Mouse (Mus musculus) cerebellum, adult 2 months (tissue): ENCODE results near the gene Tal1. TPM values are rescaled to one million over a fixed set of nuclear protein-coding genes. Genes with fewer than 3 reads are reported as not detected.

Source experiments
- DNase-seq, 2 experiments: peaks; one replicate each; pipeline ENCODE4 v3.0.0; 2021
- H3K27ac ChIP-seq: fragments of 200-500 bp; 2 replicates; pipeline ENCODE4 v1.5.1; 2012; ENCODE audit warnings: low read length, control low read depth, inconsistent platforms; ENCODE audit not compliant: insufficient read depth
- H3K27me3 ChIP-seq: fragments of 200-500 bp; 2 replicates; pipeline ENCODE4 v1.6.1; 2012; ENCODE audit warnings: inconsistent platforms, mild to moderate bottlenecking, low read length, moderate library complexity; ENCODE audit not compliant: control insufficient read depth, insufficient read depth
- H3K4me1 ChIP-seq: fragments of 200-500 bp; 2 replicates; pipeline ENCODE4 v1.6.1; 2011; ENCODE audit warnings: low read length; ENCODE audit not compliant: control insufficient read depth, insufficient read depth
- H3K4me3 ChIP-seq: fragments of 200-500 bp; replicated peaks from 2 replicates; pipeline ENCODE3; 2011; ENCODE audit warnings: mild to moderate bottlenecking, low read depth, low read length, control low read depth; ENCODE audit not compliant: insufficient read depth
- CTCF ChIP-seq: fragments of 200-500 bp; IDR thresholded peaks from 2 replicates; pipeline ENCODE4 v1.5.1; 2011; ENCODE audit warnings: low read depth, mild to moderate bottlenecking, control low read depth, low read length, moderate library complexity, borderline replicate concordance; ENCODE audit not compliant: insufficient read depth
- POLR2A ChIP-seq: fragments of 200-500 bp; IDR thresholded peaks from 2 replicates; pipeline ENCODE4 v1.6.1; 2011; ENCODE audit warnings: low read length, control low read depth, borderline replicate concordance; ENCODE audit not compliant: insufficient read depth
- WGBS: fragments of 180-500 bp; shearing (Covaris S2); methylation state at CpG from one replicate; pipeline ENCODE4 v1.1.7; 2018; 5-methylcytosine and 5-hydroxymethylcytosine counted together
- polyA plus RNA-seq: library from polyadenylated mRNA; depleted of rRNA; stranded (reverse); fragments of >200 nt; gene quantifications from 2 replicates; pipeline ENCODE4 v1.2.3, GENCODE M21; 2012

Tal1 gene
- polyA plus RNA-seq, 1 experiment, result 2.7 TPM

DNA sequence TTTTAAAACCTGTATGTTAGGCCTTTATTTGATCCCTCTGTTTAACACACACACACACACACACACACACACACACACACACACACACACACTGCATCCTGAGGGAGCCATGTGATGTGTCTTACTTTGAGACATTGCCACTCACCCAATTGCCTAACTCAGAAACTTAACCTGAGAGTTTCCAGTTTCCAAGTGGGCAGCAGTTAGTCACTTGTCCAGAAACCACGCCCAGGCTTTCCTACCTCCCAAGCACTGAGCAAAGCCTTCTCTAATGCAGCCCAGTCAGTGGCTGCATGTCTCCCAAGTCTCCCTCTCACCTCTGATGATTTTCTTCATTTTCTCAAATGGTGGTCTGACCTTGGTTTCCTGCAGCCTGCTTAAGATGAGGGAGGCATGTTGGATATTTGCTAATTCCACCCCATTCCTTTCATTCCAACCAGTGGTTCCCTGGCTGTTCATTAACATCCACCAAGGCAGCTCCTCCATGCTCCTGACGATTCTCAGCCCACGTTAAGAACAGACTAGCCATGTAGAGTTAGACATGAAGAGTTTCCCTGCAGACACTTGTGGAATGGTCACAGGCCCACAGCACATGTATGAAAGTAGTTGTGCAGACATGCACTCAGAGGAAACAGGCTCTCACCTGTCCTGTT, 30.7 kb downstream of the Tal1 start:
- DNase-seq, result no peak
- Histone ChIP-seq H3K4me3 (no peak overlapping the region), H3K27ac (no peak overlapping the region), H3K27me3 (no peaks in the 10 kb centered on the region; the same call in 1 of the 2 replicates), H3K4me1 (no peaks in the 10 kb centered on the region)
- WGBS, result 63% methylated on average over 3 of the region's 3 CpGs
- TF ChIP-seq CTCF (no peak), POLR2A (no peak)

DNA sequence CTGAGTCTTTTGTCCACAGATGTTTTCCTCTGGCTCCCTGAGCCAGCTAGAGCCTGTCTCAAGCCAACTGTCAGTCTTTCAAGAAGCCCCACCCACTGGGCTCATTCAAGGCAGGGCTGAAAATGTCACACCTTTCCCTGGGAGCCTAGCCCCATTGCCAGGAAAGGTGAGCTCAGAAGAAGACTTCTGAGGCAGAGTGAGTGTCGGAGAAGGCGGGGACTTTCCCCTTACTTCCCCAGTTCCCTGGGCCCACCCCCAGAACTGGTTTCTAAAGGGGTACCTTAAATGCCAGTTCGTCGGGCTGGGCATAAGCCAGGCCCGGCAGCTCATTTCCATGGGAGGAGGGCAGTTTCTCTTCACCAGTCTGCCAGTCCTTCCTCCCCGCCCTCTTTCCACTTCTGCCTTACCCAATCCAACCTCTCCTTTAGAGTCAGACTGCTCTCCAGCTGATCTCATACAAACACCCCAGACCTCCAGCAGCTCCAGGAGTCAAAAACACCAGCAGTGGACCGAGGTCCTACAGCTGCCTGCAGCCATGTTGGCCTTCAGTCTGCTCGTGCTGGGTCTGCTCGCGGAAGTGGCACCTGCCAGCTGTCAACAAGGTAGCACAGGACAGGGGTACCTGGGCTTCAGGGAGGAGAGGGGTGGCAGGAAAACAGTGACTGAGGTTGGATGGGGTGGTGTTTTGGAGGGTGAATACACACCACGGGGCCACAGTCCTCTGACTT, 32.5 kb downstream of the Tal1 start, which contains the start of gene Pdzk1ip1:
TSS of gene Pdzk1ip1 (plus strand) at position 98 of the 728 bp plus-strand sequence.
- Histone ChIP-seq H3K27me3 (no peaks in the 10 kb centered on the region; the same call in 1 of the 2 replicates), H3K4me1 (no peaks in the 10 kb centered on the region), H3K27ac (no peak within 1 kb of the TSS), H3K4me3 (no peak within 1 kb of the TSS)
- no peak for DNase-seq
- 24% methylated on average over 11 of the region's 11 CpGs for WGBS
- TF ChIP-seq POLR2A (no peak), CTCF (no peak)

- no peaks in the 10 kb centered on the region; the same call in 1 of the 2 replicates for H3K27me3 ChIP-seq
- H3K4me3 ChIP-seq, result no peak overlapping the region
- no peak for TF ChIP-seq CTCF
- no peak for TF ChIP-seq POLR2A
- no peak for DNase-seq
- WGBS, result 72% methylated on average over 2 of the region's 2 CpGs
- H3K4me1 ChIP-seq, result no peaks in the 10 kb centered on the region
- no peak overlapping the region for H3K27ac ChIP-seq
Measured at GRCm38 (mm10) chr4:115090592-115090991, 34.4 kb downstream of the Tal1 start.

- TF ChIP-seq CTCF, result no peak
- TF ChIP-seq POLR2A, result no peak
- no peak overlapping the region for H3K4me3 ChIP-seq
- no peak for DNase-seq
- peaks cover 3% of the 10 kb centered on the region; the same call in 1 of the 2 replicates for H3K4me1 ChIP-seq
- H3K27me3 ChIP-seq, result peaks cover 2% of the 10 kb centered on the region; the same call in 1 of the 2 replicates
- H3K27ac ChIP-seq, result no peak overlapping the region
- 80% methylated on average over 3 of the region's 3 CpGs for WGBS
Measured at GRCm38 (mm10) chr4:115091806-115092205, 35.6 kb downstream of the Tal1 start.

DNA sequence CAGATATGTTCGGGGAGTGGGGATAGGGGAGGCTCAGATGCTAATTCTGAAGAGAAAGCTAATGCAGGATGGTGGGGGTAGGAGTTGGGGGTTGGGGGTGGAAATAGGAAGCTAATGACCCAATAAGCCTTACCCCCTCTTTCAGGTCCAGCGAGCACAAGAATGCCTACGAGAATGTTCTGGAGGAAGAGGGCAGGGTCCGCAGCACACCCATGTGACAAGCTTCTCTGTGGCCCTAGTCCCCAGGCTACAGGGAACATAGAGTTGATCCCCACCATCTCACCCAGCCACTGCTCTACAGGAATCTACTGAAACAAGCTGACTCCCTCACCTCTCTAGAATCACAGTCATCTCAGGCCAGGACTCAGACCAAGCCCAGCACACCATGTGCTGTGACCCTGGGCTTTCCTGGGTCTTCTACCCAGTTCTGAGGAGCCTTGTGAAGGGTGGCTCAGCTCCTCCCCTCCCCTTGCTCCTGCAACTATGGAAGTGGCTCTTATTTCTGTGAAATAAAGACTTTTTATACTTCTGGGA, 37.2 kb downstream of the Tal1 start:
- H3K4me1 ChIP-seq, result peaks cover 3% of the 10 kb centered on the region; the same call in 1 of the 2 replicates
- 79% methylated on average over 4 of the region's 4 CpGs for WGBS
- no peak for DNase-seq
- TF ChIP-seq POLR2A (no peak), CTCF (no peak)
- H3K27ac ChIP-seq, result no peak overlapping the region
- H3K4me3 ChIP-seq, result no peak overlapping the region
- peaks cover 2% of the 10 kb centered on the region; the same call in 1 of the 2 replicates for H3K27me3 ChIP-seq

GRCm38 (mm10) chr4:115094056-115094455, 37.8 kb downstream of the Tal1 start:
- H3K27me3 ChIP-seq, result peaks cover 2% of the 10 kb centered on the region; the same call in 1 of the 2 replicates
- no peak for TF ChIP-seq POLR2A

GRCm38 (mm10) chr4:115095671-115096434, 39.6 kb downstream of the Tal1 start:
- peak; percentile 5 to 10 for DNase-seq
- TF ChIP-seq CTCF (no peak), POLR2A (no peak)
- H3K27ac ChIP-seq, result no peak overlapping the region
- H3K27me3 ChIP-seq, result peaks cover 2% of the 10 kb centered on the region; the same call in 1 of the 2 replicates
- peaks cover 3% of the 10 kb centered on the region; the same call in 1 of the 2 replicates for H3K4me1 ChIP-seq
- WGBS, result 2% methylated on average over 29 of the region's 31 CpGs
- no peak overlapping the region for H3K4me3 ChIP-seq

More at GRCm38 (mm10) chr4:115094056-115094455, 37.8 kb downstream of the Tal1 start:
- 74% methylated on average over 2 of the region's 2 CpGs for WGBS
- DNase-seq, result no peak
- peaks cover 3% of the 10 kb centered on the region; the same call in 1 of the 2 replicates for H3K4me1 ChIP-seq
- no peak overlapping the region for H3K27ac ChIP-seq
- no peak overlapping the region for H3K4me3 ChIP-seq
